Mouse (Mus musculus) hindbrain, embryonic 10.5 days (tissue): ENCODE measurements around the gene Pde11a. TPM values are rescaled to one million over a fixed set of nuclear protein-coding genes. Genes with fewer than 3 reads are reported as not detected.

Experiments
- DNase-seq: peaks from one replicate; pipeline ENCODE4 v3.0.0-alpha.2; 2017; ENCODE audit warnings: low spot score
- H3K27ac ChIP-seq: fragments of 300-500 bp; sonication (generic); 2 replicates; pipeline ENCODE4 v1.5.1; 2016; ENCODE audit warnings: mild to moderate bottlenecking, moderate library complexity
- H3K27me3 ChIP-seq: fragments of 300-500 bp; sonication (generic); 2 replicates; pipeline ENCODE4 v1.6.1; 2016; ENCODE audit warnings: mild to moderate bottlenecking; ENCODE audit not compliant: poor library complexity, insufficient read depth, severe bottlenecking
- H3K36me3 ChIP-seq: fragments of 300-500 bp; sonication (generic); 2 replicates; pipeline ENCODE4 v1.6.1; 2016; ENCODE audit warnings: mild to moderate bottlenecking, moderate library complexity
- H3K4me1 ChIP-seq: fragments of 300-500 bp; sonication (generic); replicated peaks from 2 replicates; pipeline ENCODE4 v1.6.1; 2016; ENCODE audit warnings: mild to moderate bottlenecking
- H3K4me3 ChIP-seq: fragments of 300-500 bp; sonication (generic); 2 replicates; pipeline ENCODE4 v1.5.1; 2016; ENCODE audit warnings: mild to moderate bottlenecking, moderate library complexity
- H3K9me3 ChIP-seq: fragments of 300-500 bp; sonication (generic); 2 replicates; pipeline ENCODE4 v1.6.1; 2016; ENCODE audit warnings: mild to moderate bottlenecking, moderate library complexity
- WGBS: fragments of 180-500 bp; shearing (Covaris S2); methylation state at CpG from one replicate; pipeline ENCODE4 v1.1.7; 2016; 5-methylcytosine and 5-hydroxymethylcytosine counted together
- polyA plus RNA-seq: library from polyadenylated mRNA; unstranded; fragments of >200 nt; fragmentation: Nextera tagmentation; extraction: Ambion mirVana; gene quantifications from 2 replicates; pipeline ENCODE4 v1.2.1, GENCODE M21; 2016

Pde11a gene
- polyA plus RNA-seq, 1 experiment from 2014 or later = 0.29 TPM

DNA sequence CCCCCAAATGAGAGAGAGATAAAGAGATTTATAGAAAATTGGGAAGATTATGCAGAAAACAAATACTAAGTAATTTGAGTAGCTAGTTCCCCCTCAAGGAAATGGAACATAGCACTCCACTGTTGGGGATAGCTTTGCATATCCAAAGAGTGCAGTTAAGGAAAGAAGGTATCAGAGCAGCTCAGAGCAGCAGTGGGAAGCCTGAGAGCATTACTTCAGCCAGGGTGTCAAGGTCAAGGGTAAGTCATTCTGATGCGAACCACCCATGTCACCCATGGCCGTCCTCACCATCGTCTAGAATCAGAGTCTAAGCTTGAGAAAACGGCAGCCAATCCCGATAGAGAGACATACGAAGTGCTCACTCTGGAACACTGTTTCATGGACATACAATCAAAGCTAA lies 211.9 kb downstream of the Pde11a start:
- no peaks in the 10 kb centered on the region for H3K27me3 ChIP-seq
- H3K4me1 ChIP-seq = peaks cover 22% of the 10 kb centered on the region
- WGBS = 90% methylated on average over 6 of the region's 6 CpGs
- no peaks in the 10 kb centered on the region for H3K9me3 ChIP-seq
- no peak for DNase-seq
- H3K4me3 ChIP-seq = no peak overlapping the region
- H3K27ac ChIP-seq = no peak overlapping the region
- no peaks in the 10 kb centered on the region for H3K36me3 ChIP-seq

- Histone ChIP-seq H3K36me3 (no peaks in the 10 kb centered on the region), H3K4me1 (peaks cover 16% of the 10 kb centered on the region), H3K9me3 (no peaks in the 10 kb centered on the region), H3K27ac (no peak overlapping the region), H3K4me3 (no peak overlapping the region), H3K27me3 (no peaks in the 10 kb centered on the region)
- no peak for DNase-seq
- 82% methylated on average over 6 of the region's 6 CpGs for whole genome bisulfite sequencing
These were observed 213.8 kb downstream of the Pde11a start for GRCm38 (mm10) chr2:76124821-76125220.

DNA sequence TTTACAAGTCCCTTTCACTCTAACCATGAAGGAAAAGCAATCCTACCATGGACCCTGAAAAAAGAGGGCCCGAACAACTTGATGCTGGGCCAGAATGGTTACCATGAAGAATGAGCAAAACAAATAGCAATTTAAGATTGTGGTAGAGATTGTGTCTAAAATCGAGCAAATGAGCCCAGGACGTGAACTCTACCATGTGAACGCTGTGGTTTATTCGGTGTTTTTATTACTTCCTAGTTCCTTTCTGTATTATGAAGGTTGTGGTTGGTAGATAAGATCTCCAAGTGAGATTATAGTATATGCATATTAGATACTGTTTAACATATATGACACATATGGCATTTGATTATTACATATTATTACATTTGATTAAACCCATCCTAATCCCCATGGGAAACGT lies 216.4 kb downstream of the Pde11a start:
- DNase-seq = no peak
- Histone ChIP-seq H3K4me3 (no peak overlapping the region), H3K36me3 (no peaks in the 10 kb centered on the region), H3K4me1 (no peaks in the 10 kb centered on the region), H3K27ac (no peak overlapping the region), H3K27me3 (no peaks in the 10 kb centered on the region), H3K9me3 (no peaks in the 10 kb centered on the region)
- 90% methylated on average over 6 of the region's 6 CpGs for WGBS

DNA sequence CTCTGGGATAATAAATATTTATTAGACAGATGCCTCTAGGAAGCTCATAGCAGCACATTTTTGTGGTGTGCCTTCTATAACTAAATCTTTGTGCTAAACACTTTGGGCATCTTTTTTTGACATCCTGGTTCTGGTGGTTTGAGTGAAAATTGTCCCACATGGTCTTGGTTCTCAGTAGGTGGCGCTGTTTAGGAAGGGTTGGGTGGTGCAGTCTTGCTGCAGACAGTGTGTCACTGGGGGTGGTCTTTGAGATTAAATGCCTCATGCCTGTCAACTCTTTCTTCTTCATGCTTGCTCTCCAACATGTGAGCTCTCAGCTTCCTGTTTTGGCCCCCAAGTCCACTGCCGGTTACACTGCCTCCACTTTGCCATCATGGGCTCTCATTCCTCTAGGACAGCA lies 218.7 kb downstream of the Pde11a start:
- Histone ChIP-seq H3K27me3 (no peaks in the 10 kb centered on the region), H3K9me3 (no peaks in the 10 kb centered on the region), H3K27ac (no peak overlapping the region), H3K36me3 (no peaks in the 10 kb centered on the region), H3K4me3 (no peak overlapping the region), H3K4me1 (no peaks in the 10 kb centered on the region)
- WGBS = 63% methylated on average over 2 of the region's 2 CpGs
- no peak for DNase-seq

- WGBS = 85% methylated on average over 5 of the region's 5 CpGs
- Histone ChIP-seq H3K27ac (no peak overlapping the region), H3K27me3 (no peaks in the 10 kb centered on the region), H3K4me3 (no peak overlapping the region), H3K9me3 (no peaks in the 10 kb centered on the region), H3K4me1 (no peaks in the 10 kb centered on the region), H3K36me3 (no peaks in the 10 kb centered on the region)
- DNase-seq = no peak
These were observed 220.1 kb downstream of the Pde11a start for GRCm38 (mm10) chr2:76118491-76118890.

DNA sequence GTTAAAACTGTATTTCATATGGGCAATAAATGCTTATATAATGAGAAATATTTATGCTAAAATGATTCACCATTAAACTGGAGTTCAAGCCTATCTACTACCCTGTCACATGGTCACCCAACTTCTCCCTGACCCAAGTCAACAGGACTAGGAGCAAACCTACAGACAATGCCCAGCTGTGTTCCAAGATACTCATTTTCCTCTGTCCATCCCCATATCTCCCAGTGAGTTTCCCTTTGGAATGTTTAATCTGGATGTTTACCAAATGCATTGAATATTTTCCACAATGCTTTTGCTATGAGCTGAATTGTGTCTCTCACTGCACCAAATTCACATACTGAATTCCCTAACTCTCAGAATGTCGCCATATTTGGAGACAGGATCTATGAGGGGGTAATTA lies 221.4 kb downstream of the Pde11a start:
- Histone ChIP-seq H3K27me3 (no peaks in the 10 kb centered on the region), H3K36me3 (no peaks in the 10 kb centered on the region), H3K4me3 (no peak overlapping the region), H3K9me3 (no peaks in the 10 kb centered on the region), H3K4me1 (no peaks in the 10 kb centered on the region), H3K27ac (no peak overlapping the region)
- no peak for DNase-seq
- WGBS = 81% methylated on average over 1 of the region's 1 CpGs

DNA sequence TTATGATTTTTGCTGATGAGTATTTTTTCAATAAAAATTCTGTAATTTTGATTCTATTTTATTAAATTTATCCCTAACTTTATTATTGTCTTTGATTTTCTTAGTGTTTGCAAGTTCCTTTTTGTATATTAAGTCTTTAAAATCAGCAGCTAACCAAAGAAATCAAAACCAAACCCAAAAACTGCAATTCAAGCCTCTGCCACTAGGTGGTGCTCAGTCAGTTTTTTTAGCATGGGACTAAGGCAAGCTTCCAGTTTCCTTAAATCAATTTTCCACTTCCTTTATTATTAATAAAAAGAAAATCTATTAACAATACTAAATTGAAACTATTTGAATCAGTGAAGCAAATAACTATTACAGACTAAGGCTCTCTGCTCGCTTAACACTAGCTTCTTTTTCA lies 222.9 kb downstream of the Pde11a start:
- peak; percentile 69 for DNase-seq
- no peak overlapping the region for H3K4me3 ChIP-seq
- no peak overlapping the region for H3K27ac ChIP-seq
- H3K4me1 ChIP-seq = no peaks in the 10 kb centered on the region
- 31% methylated on average over 1 of the region's 1 CpGs for WGBS
- no peaks in the 10 kb centered on the region for H3K27me3 ChIP-seq
- H3K9me3 ChIP-seq = no peaks in the 10 kb centered on the region
- no peaks in the 10 kb centered on the region for H3K36me3 ChIP-seq

DNA sequence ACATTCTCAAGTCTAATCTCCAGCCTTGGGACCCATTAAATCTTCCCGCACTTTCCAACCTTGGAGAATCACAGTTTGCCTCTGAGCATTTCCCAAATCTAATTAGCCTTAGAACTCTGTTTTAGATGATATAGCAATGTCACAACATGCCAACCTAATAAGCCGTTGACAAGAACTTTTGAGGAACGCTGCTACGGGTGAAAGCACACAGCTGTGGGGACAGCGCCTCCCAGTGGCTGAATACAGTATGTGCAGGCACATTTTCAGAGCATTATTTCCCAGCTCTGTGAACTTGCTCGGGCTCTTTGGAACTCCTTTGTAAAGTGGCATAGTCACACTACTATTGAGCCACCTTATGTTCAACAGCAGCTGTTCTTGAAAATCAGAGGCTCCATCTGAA lies 223.8 kb downstream of the Pde11a start:
- DNase-seq = peak; percentile 62
- Histone ChIP-seq H3K9me3 (no peaks in the 10 kb centered on the region), H3K4me1 (0 out of 2 replicates have a peak, but pooled peaks cover 2% of the 10 kb centered on the region), H3K36me3 (no peaks in the 10 kb centered on the region), H3K27ac (no peak overlapping the region), H3K27me3 (no peaks in the 10 kb centered on the region), H3K4me3 (no peak overlapping the region)
- WGBS = 28% methylated on average over 6 of the region's 6 CpGs

DNA sequence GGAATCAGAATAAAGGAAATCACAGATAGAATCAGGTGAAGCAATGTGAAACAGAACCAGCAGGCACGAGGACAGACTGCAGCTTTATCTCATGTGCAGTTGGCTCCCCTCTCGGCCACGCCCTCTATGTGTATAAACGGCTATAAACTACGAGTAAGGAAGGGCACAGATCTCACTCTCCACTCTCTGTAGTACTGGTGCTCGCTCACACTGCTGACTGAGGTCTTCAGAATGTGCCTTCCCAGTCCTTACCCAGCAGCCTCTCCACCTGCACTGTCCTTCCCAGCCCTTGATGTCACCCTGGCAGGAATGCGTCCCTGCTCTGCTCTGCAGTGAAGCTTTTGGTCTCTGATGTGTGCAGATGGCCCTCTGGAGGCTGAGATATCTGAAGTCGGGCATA lies 228.9 kb downstream of the Pde11a start:
- DNase-seq = no peak
- H3K4me1 ChIP-seq = 0 out of 2 replicates have a peak, but pooled peaks cover 3% of the 10 kb centered on the region
- H3K36me3 ChIP-seq = no peaks in the 10 kb centered on the region
- no peak overlapping the region for H3K27ac ChIP-seq
- 69% methylated on average over 8 of the region's 8 CpGs for WGBS
- H3K9me3 ChIP-seq = no peaks in the 10 kb centered on the region
- no peak overlapping the region for H3K4me3 ChIP-seq
- 0 out of 2 replicates have a peak, but pooled peaks cover 7% of the 10 kb centered on the region for H3K27me3 ChIP-seq

- 35% methylated on average over 14 of the region's 14 CpGs for WGBS
- Histone ChIP-seq H3K27ac (peak overlapping the region; percentile 40; the same call in 1 of the 2 replicates), H3K4me3 (no peak overlapping the region), H3K36me3 (no peaks in the 10 kb centered on the region), H3K4me1 (peaks cover 29% of the 10 kb centered on the region), H3K27me3 (peaks cover 19% of the 10 kb centered on the region), H3K9me3 (no peaks in the 10 kb centered on the region)
- peak; percentile 59 for DNase-seq
These were observed 236.5 kb downstream of the Pde11a start for GRCm38 (mm10) chr2:76101889-76102602.

DNA sequence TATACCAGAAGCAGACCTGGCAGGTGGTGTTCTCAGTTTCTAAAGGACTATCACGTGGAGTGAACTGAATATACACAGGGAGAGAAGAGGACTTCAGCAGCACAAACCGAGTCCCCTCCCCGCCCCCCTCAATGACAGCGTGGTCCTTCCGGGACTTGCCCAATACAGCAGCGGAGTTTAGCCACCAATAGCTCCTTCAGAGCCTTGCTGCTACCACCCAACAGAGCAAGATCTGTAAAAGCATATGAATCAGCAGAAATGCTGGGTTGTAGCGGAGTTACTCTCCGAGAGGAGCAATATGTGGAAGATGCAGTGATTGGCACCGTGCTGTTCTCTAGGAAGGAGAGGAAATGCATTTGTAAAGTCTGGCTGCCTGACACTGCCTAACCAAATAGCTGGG lies 238.0 kb downstream of the Pde11a start:
- no peak overlapping the region for H3K27ac ChIP-seq
- peaks cover 19% of the 10 kb centered on the region for H3K27me3 ChIP-seq
- H3K4me3 ChIP-seq = no peak overlapping the region
- no peaks in the 10 kb centered on the region for H3K9me3 ChIP-seq
- 77% methylated on average over 9 of the region's 9 CpGs for WGBS
- no peaks in the 10 kb centered on the region for H3K36me3 ChIP-seq
- no peak for DNase-seq
- H3K4me1 ChIP-seq = peaks cover 29% of the 10 kb centered on the region

DNA sequence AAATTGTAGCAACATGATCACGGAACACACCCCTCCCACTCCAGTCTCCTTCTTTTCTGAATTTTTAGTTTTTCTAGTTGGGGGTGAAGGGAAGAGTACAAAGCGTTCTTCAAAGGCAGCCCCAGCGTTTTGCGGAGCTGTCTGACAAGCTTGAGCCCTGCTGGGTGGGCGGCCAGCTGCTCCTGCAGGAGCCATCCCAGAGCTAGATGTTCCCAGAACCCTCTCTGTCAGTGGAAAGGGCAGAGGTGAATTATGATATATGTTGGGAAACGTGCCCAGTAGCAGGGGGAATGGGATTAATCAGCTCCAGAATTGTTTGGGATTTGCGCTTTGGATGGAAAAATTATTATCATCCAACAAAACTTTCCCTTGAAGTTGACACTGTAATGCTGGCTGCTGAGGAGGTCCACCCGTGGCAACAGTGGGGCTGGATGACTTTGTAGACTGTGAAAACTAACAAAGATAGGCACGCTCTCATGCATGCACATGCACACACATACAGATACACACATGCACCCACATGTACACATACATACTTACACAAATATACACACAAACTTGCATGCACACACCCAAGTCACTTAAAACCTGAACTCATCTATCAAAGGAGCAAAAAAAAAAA lies 238.7 kb downstream of the Pde11a start:
- Histone ChIP-seq H3K27me3 (peaks cover 19% of the 10 kb centered on the region), H3K9me3 (no peaks in the 10 kb centered on the region), H3K4me1 (peaks cover 29% of the 10 kb centered on the region), H3K4me3 (no peak overlapping the region), H3K27ac (no peak overlapping the region), H3K36me3 (no peaks in the 10 kb centered on the region)
- DNase-seq = no peak
- 62% methylated on average over 9 of the region's 9 CpGs for WGBS

- WGBS = 32% methylated on average over 8 of the region's 8 CpGs
- peaks cover 19% of the 10 kb centered on the region for H3K27me3 ChIP-seq
- no peak overlapping the region for H3K27ac ChIP-seq
These were observed 240.2 kb downstream of the Pde11a start for GRCm38 (mm10) chr2:76098381-76098780.

More at GRCm38 (mm10) chr2:76098381-76098780, 240.2 kb downstream of the Pde11a start:
- no peaks in the 10 kb centered on the region for H3K36me3 ChIP-seq
- H3K4me1 ChIP-seq = peaks cover 29% of the 10 kb centered on the region
- no peaks in the 10 kb centered on the region for H3K9me3 ChIP-seq
- no peak overlapping the region for H3K4me3 ChIP-seq
- DNase-seq = no peak
